Mouse (Mus musculus) neural tube, embryonic 15.5 days (tissue): ENCODE results near the gene Pi16. TPM values are rescaled to one million over a fixed set of nuclear protein-coding genes. Genes with fewer than 3 reads are reported as not detected.
"Not testable (repeated sequence)": the region's sequence is repeated elsewhere in the genome, so short reads cannot be mapped to it uniquely, and the experiment has no call there.

Experiments
- ATAC-seq: fragments of 200-750 bp; cut with Nextera tagmentation; 2 replicates; pipeline ENCODE4 v1.8.0; 2017; ENCODE audit warnings: mild to moderate bottlenecking, moderate TSS enrichment, moderate library complexity; ENCODE audit not compliant: low FRiP score
- H3K27ac ChIP-seq: fragments of 300-500 bp; sonication (generic); replicated peaks from 2 replicates; pipeline ENCODE4 v1.5.1; 2015; ENCODE audit warnings: mild to moderate bottlenecking, inconsistent platforms
- H3K27me3 ChIP-seq: fragments of 300-500 bp; sonication (generic); replicated peaks from 2 replicates; pipeline ENCODE4 v1.6.1; 2015; ENCODE audit warnings: inconsistent platforms
- H3K36me3 ChIP-seq: fragments of 300-500 bp; sonication (generic); 2 replicates; pipeline ENCODE4 v1.6.1; 2015; ENCODE audit warnings: inconsistent platforms
- H3K4me1 ChIP-seq: fragments of 300-500 bp; sonication (generic); 2 replicates; pipeline ENCODE4 v1.6.1; 2015; ENCODE audit warnings: inconsistent platforms
- H3K4me2 ChIP-seq: fragments of 300-500 bp; sonication (generic); 2 replicates; pipeline ENCODE4 v1.6.1; 2015; ENCODE audit warnings: inconsistent platforms, mild to moderate bottlenecking, moderate library complexity
- H3K4me3 ChIP-seq: fragments of 300-500 bp; sonication (generic); replicated peaks from 2 replicates; pipeline ENCODE4 v1.5.1; 2015; ENCODE audit warnings: mild to moderate bottlenecking, inconsistent platforms
- H3K9ac ChIP-seq: fragments of 300-500 bp; sonication (generic); replicated peaks from 2 replicates; pipeline ENCODE4 v1.6.1; 2015; ENCODE audit warnings: mild to moderate bottlenecking, inconsistent platforms
- H3K9me3 ChIP-seq: fragments of 300-500 bp; sonication (generic); replicated peaks from 2 replicates; pipeline ENCODE4 v1.6.1; 2016; ENCODE audit warnings: inconsistent platforms
- WGBS: fragments of 180-500 bp; shearing (Covaris S2); methylation state at CpG from one replicate; pipeline ENCODE4 v1.1.7; 2015; ENCODE audit warnings: mixed read lengths; 5-methylcytosine and 5-hydroxymethylcytosine counted together
- polyA plus RNA-seq: library from polyadenylated mRNA; unstranded; fragments of >200 nt; fragmentation: Nextera tagmentation; extraction: Ambion mirVana; gene quantifications from 2 replicates; pipeline ENCODE4 v1.2.1, GENCODE M21; 2015

Pi16 gene
- polyA plus RNA-seq, 1 experiment from 2014 or later: 2.8 TPM

GRCm38 (mm10) chr17:29348996-29349395 lies 31.5 kb downstream of the Pi16 start:
- Histone ChIP-seq H3K36me3 (peaks cover 4% of the 10 kb centered on the region; the same call in 1 of the 2 replicates), H3K9me3 (no peaks in the 10 kb centered on the region), H3K4me3 (no peak overlapping the region), H3K9ac (no peak overlapping the region), H3K27ac (no peak overlapping the region; the same call in 1 of the 2 replicates), H3K4me2 (no peak overlapping the region), H3K27me3 (no peaks in the 10 kb centered on the region), H3K4me1 (peaks cover 28% of the 10 kb centered on the region)
- 59% methylated on average over 2 of the region's 2 CpGs for WGBS
- ATAC-seq: no peak

- not testable (repeated sequence) for ATAC-seq, H3K9me3 ChIP-seq, H3K27me3 ChIP-seq, H3K27ac ChIP-seq, H3K36me3 ChIP-seq, H3K4me2 ChIP-seq, H3K9ac ChIP-seq, H3K4me3 ChIP-seq
- WGBS: 64% methylated on average over 5 of the region's 5 CpGs
- peaks cover 28% of the 10 kb centered on the region for H3K4me1 ChIP-seq
Observed at GRCm38 (mm10) chr17:29351056-29351455, 33.6 kb downstream of the Pi16 start.

GRCm38 (mm10) chr17:29355461-29355840 lies 38.0 kb downstream of the Pi16 start:
- WGBS: 12% methylated on average over 5 of the region's 5 CpGs
- no peaks in the 10 kb centered on the region for H3K36me3 ChIP-seq
- no peak overlapping the region for H3K4me3 ChIP-seq
- 0 out of 2 replicates have a peak overlapping the region, but pooled peaks have one; percentile 72 for H3K4me2 ChIP-seq
- no peaks in the 10 kb centered on the region for H3K27me3 ChIP-seq
- H3K4me1 ChIP-seq: peaks cover 29% of the 10 kb centered on the region
- ATAC-seq: peak; percentile 28
- H3K27ac ChIP-seq: peak overlapping the region; percentile 96
- H3K9me3 ChIP-seq: no peaks in the 10 kb centered on the region
- peak overlapping the region; percentile 53; the same call in 1 of the 2 replicates for H3K9ac ChIP-seq

- Histone ChIP-seq H3K4me2 (peak overlapping the region; percentile 72), H3K27ac (peak overlapping the region; percentile 96), H3K9ac (peak overlapping the region; percentile 53), H3K9me3 (no peaks in the 10 kb centered on the region), H3K4me3 (peak overlapping the region; percentile 37), H3K27me3 (no peaks in the 10 kb centered on the region), H3K36me3 (no peaks in the 10 kb centered on the region), H3K4me1 (peaks cover 30% of the 10 kb centered on the region)
- WGBS: 6% methylated on average over 17 of the region's 17 CpGs
- ATAC-seq: peak; percentile 59
Observed at GRCm38 (mm10) chr17:29355841-29356478, 38.5 kb downstream of the Pi16 start.

GRCm38 (mm10) chr17:29356479-29356856 lies 39.0 kb downstream of the Pi16 start:
- no peaks in the 10 kb centered on the region for H3K36me3 ChIP-seq
- no peaks in the 10 kb centered on the region for H3K27me3 ChIP-seq
- peak; percentile 96 for ATAC-seq
- peak overlapping the region; percentile 96 for H3K27ac ChIP-seq
- WGBS: under 1% methylated on average over 11 of the region's 11 CpGs
- peaks cover 32% of the 10 kb centered on the region for H3K4me1 ChIP-seq
- peak overlapping the region; percentile 53 for H3K9ac ChIP-seq
- peak overlapping the region; percentile 37 for H3K4me3 ChIP-seq
- no peaks in the 10 kb centered on the region for H3K9me3 ChIP-seq
- H3K4me2 ChIP-seq: peak overlapping the region; percentile 72

GRCm38 (mm10) chr17:29356882-29357281 lies 39.4 kb downstream of the Pi16 start:
- 4% methylated on average over 9 of the region's 9 CpGs for WGBS

GRCm38 (mm10) chr17:29358928-29359327 lies 41.4 kb downstream of the Pi16 start:
- H3K27ac ChIP-seq: no peak overlapping the region
- H3K9ac ChIP-seq: no peak overlapping the region
- H3K9me3 ChIP-seq: no peaks in the 10 kb centered on the region
- no peaks in the 10 kb centered on the region for H3K36me3 ChIP-seq
- WGBS: 64% methylated on average over 3 of the region's 3 CpGs
- no peak overlapping the region for H3K4me2 ChIP-seq
- peaks cover 32% of the 10 kb centered on the region for H3K4me1 ChIP-seq
- no peak overlapping the region for H3K4me3 ChIP-seq
- no peaks in the 10 kb centered on the region for H3K27me3 ChIP-seq
- no peak for ATAC-seq

More at GRCm38 (mm10) chr17:29356882-29357281, 39.4 kb downstream of the Pi16 start:
- peak; percentile 50 for ATAC-seq
- Histone ChIP-seq H3K9ac (peak overlapping the region; percentile 53), H3K27ac (peak overlapping the region; percentile 96), H3K36me3 (no peaks in the 10 kb centered on the region), H3K27me3 (no peaks in the 10 kb centered on the region), H3K4me1 (peaks cover 32% of the 10 kb centered on the region), H3K4me2 (peak overlapping the region; percentile 72), H3K4me3 (peak overlapping the region; percentile 37), H3K9me3 (no peaks in the 10 kb centered on the region)

- Histone ChIP-seq H3K9me3 (no peaks in the 10 kb centered on the region), H3K27ac (no peak within 1 kb of the TSS), H3K4me1 (peaks cover 21% of the 10 kb centered on the region), H3K9ac (no peak within 1 kb of the TSS), H3K4me2 (no peak within 1 kb of the TSS), H3K27me3 (no peaks in the 10 kb centered on the region), H3K36me3 (no peaks in the 10 kb centered on the region), H3K4me3 (no peak within 1 kb of the TSS)
- no peak for ATAC-seq
- WGBS: 22% methylated on average over 5 of the region's 5 CpGs
Observed at GRCm38 (mm10) chr17:29360761-29361221, 43.3 kb downstream of the Pi16 start, which contains the start of gene Fgd2. Gene Fgd2 (plus strand): TSS chr17:29360914.

GRCm38 (mm10) chr17:29361982-29362691 lies 44.7 kb downstream of the Pi16 start:
- H3K4me3 ChIP-seq: no peak overlapping the region
- H3K4me2 ChIP-seq: no peak overlapping the region
- no peak overlapping the region for H3K9ac ChIP-seq
- WGBS: 72% methylated on average over 8 of the region's 8 CpGs
- ATAC-seq: no peak
- peaks cover 7% of the 10 kb centered on the region for H3K4me1 ChIP-seq
- H3K27ac ChIP-seq: no peak overlapping the region
- no peaks in the 10 kb centered on the region for H3K27me3 ChIP-seq
- no peaks in the 10 kb centered on the region for H3K9me3 ChIP-seq
- H3K36me3 ChIP-seq: no peaks in the 10 kb centered on the region

GRCm38 (mm10) chr17:29363109-29363508 lies 45.6 kb downstream of the Pi16 start:
- Histone ChIP-seq H3K27ac (no peak overlapping the region), H3K27me3 (no peaks in the 10 kb centered on the region), H3K4me2 (no peak overlapping the region), H3K4me3 (no peak overlapping the region), H3K36me3 (no peaks in the 10 kb centered on the region), H3K9me3 (no peaks in the 10 kb centered on the region), H3K9ac (no peak overlapping the region), H3K4me1 (0 out of 2 replicates have a peak, but pooled peaks cover 3% of the 10 kb centered on the region)
- WGBS: 79% methylated on average over 8 of the region's 8 CpGs
- ATAC-seq: no peak

- no peak overlapping the region for H3K4me2 ChIP-seq
- 90% methylated on average over 13 of the region's 13 CpGs for WGBS
- H3K36me3 ChIP-seq: no peaks in the 10 kb centered on the region
- H3K9me3 ChIP-seq: no peaks in the 10 kb centered on the region
- H3K4me1 ChIP-seq: 0 out of 2 replicates have a peak, but pooled peaks cover 8% of the 10 kb centered on the region
- no peak overlapping the region for H3K9ac ChIP-seq
- no peak for ATAC-seq
- H3K27me3 ChIP-seq: no peaks in the 10 kb centered on the region
- H3K4me3 ChIP-seq: no peak overlapping the region
- H3K27ac ChIP-seq: no peak overlapping the region
Observed at GRCm38 (mm10) chr17:29365105-29365621, 47.7 kb downstream of the Pi16 start.
